Mouse (Mus musculus) bone marrow macrophage, adult 2 months (primary cell): ENCODE data around the gene Agxt.

Experiments used
- CTCF ChIP-seq: IDR thresholded peaks from 2 replicates; pipeline ENCODE4 v1.5.1; 2012; ENCODE audit warnings: low read depth, mild to moderate bottlenecking, low read length, moderate library complexity
- POLR2A ChIP-seq: IDR thresholded peaks from 2 replicates; pipeline ENCODE4 v1.6.1; 2012; ENCODE audit warnings: mild to moderate bottlenecking, low read depth, low read length, borderline replicate concordance

GRCm38 (mm10) chr1:93182281-93182680 lies 47.2 kb downstream of the Agxt start:
- TF ChIP-seq POLR2A (no peak), CTCF (no peak)
